Mouse (Mus musculus): ENCODE data around the gene Ccl20. TPM values are rescaled to one million over a fixed set of nuclear protein-coding genes. Genes with fewer than 3 reads are reported as not detected.

Ccl20 gene
- polyA plus RNA-seq (2014; fragmentation: Nextera tagmentation; extraction: Ambion mirVana) = not detected in 2 replicates

- H3K27ac ChIP-seq (ENCODE audit: low read depth, low read length) = no peak within 1 kb of the TSS
- H3K4me3 ChIP-seq (ENCODE audit: low read depth, low read length) = no peak within 1 kb of the TSS
- no peaks in the 10 kb centered on the region for H3K9me3 ChIP-seq (ENCODE audit: control insufficient read depth, low read length)
- no peak within 1 kb of the TSS for H3K9ac ChIP-seq (replicated peaks; ENCODE audit: low read depth, low read length)
- H3K27me3 ChIP-seq (ENCODE audit: control insufficient read depth, insufficient read depth, low read length) = no peaks in the 10 kb centered on the region
- 51% methylated on average over 8 of the region's 8 CpGs for WGBS
- no peak for ATAC-seq (ENCODE audit: low read depth)
- no peak within 1 kb of the TSS for H3K4me2 ChIP-seq (ENCODE audit: low read depth, low read length)
- no peaks in the 10 kb centered on the region for H3K36me3 ChIP-seq (ENCODE audit: control insufficient read depth, insufficient read depth, low read length)
- H3K4me1 ChIP-seq (ENCODE audit: control insufficient read depth, insufficient read depth, low read length) = no peaks in the 10 kb centered on the region
Measured at GRCm38 (mm10) chr1:83116447-83117137, at the start of gene Ccl20. TSS of gene Ccl20 (plus strand) at chr1:83116766.

DNA sequence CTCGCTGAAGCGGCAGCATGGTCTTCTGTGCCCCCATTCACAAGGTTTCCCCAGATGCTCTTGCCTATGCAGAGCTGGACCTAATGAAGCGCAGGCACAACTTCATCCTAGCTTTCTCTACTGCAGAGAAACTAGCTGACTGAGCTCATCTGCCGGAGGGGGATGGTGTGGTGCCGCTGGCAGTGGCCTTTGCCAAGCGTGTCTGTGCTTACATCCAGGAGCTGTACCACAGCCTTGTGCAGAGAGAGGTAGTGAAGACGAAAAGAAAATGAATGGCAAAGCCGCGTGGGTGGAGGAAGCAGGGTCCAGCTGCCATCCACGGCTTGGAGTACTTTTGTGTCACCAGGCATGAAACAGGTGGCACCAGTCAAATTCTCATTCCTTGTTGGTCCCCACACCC, 49.4 kb upstream of the Ccl20 start:
- WGBS = 91% methylated on average over 10 of the region's 10 CpGs
- Histone ChIP-seq H3K4me3 (ENCODE audit: low read depth, low read length) (no peak overlapping the region), H3K4me2 (ENCODE audit: low read depth, low read length) (no peak overlapping the region), H3K4me1 (ENCODE audit: control insufficient read depth, insufficient read depth, low read length) (no peaks in the 10 kb centered on the region), H3K9me3 (ENCODE audit: control insufficient read depth, low read length) (no peaks in the 10 kb centered on the region), H3K27ac (ENCODE audit: low read depth, low read length) (no peak overlapping the region), H3K27me3 (ENCODE audit: control insufficient read depth, insufficient read depth, low read length) (no peaks in the 10 kb centered on the region), H3K9ac (replicated peaks; ENCODE audit: low read depth, low read length) (no peak overlapping the region), H3K36me3 (ENCODE audit: control insufficient read depth, insufficient read depth, low read length) (no peaks in the 10 kb centered on the region)
- no peak for ATAC-seq (ENCODE audit: low read depth)

- peak; percentile 56; the same call in 1 of the 2 replicates for ATAC-seq (ENCODE audit: low read depth)
- peak overlapping the region; percentile 39 for H3K4me2 ChIP-seq (ENCODE audit: low read depth, low read length)
- H3K9me3 ChIP-seq (ENCODE audit: control insufficient read depth, low read length) = no peaks in the 10 kb centered on the region
- H3K27me3 ChIP-seq (ENCODE audit: control insufficient read depth, insufficient read depth, low read length) = no peaks in the 10 kb centered on the region
- WGBS = 39% methylated on average over 15 of the region's 15 CpGs
- H3K36me3 ChIP-seq (ENCODE audit: control insufficient read depth, insufficient read depth, low read length) = no peaks in the 10 kb centered on the region
- H3K9ac ChIP-seq (replicated peaks; ENCODE audit: low read depth, low read length) = no peak overlapping the region
- H3K27ac ChIP-seq (ENCODE audit: low read depth, low read length) = no peak overlapping the region
- no peaks in the 10 kb centered on the region for H3K4me1 ChIP-seq (ENCODE audit: control insufficient read depth, insufficient read depth, low read length)
- H3K4me3 ChIP-seq (ENCODE audit: low read depth, low read length) = peak overlapping the region; percentile 8; the same call in 1 of the 2 replicates
Measured at GRCm38 (mm10) chr1:83075526-83076189, 40.9 kb upstream of the Ccl20 start.

GRCm38 (mm10) chr1:83076190-83076917, 40.2 kb upstream of the Ccl20 start:
- WGBS = 54% methylated on average over 11 of the region's 11 CpGs
- no peak overlapping the region for H3K9ac ChIP-seq (replicated peaks; ENCODE audit: low read depth, low read length)
- no peak overlapping the region for H3K27ac ChIP-seq (ENCODE audit: low read depth, low read length)
- H3K27me3 ChIP-seq (ENCODE audit: control insufficient read depth, insufficient read depth, low read length) = no peaks in the 10 kb centered on the region
- peak overlapping the region; percentile 8; the same call in 1 of the 2 replicates for H3K4me3 ChIP-seq (ENCODE audit: low read depth, low read length)
- H3K9me3 ChIP-seq (ENCODE audit: control insufficient read depth, low read length) = no peaks in the 10 kb centered on the region
- no peaks in the 10 kb centered on the region for H3K36me3 ChIP-seq (ENCODE audit: control insufficient read depth, insufficient read depth, low read length)
- no peaks in the 10 kb centered on the region for H3K4me1 ChIP-seq (ENCODE audit: control insufficient read depth, insufficient read depth, low read length)
- ATAC-seq (ENCODE audit: low read depth) = peak; percentile 94
- H3K4me2 ChIP-seq (ENCODE audit: low read depth, low read length) = peak overlapping the region; percentile 39

- no peak for ATAC-seq (ENCODE audit: low read depth)
- H3K4me2 ChIP-seq (ENCODE audit: low read depth, low read length) = no peak overlapping the region
- H3K4me3 ChIP-seq (ENCODE audit: low read depth, low read length) = no peak overlapping the region
- WGBS = 88% methylated on average over 6 of the region's 6 CpGs
- H3K27ac ChIP-seq (ENCODE audit: low read depth, low read length) = no peak overlapping the region
- H3K9ac ChIP-seq (replicated peaks; ENCODE audit: low read depth, low read length) = no peak overlapping the region
- H3K9me3 ChIP-seq (ENCODE audit: control insufficient read depth, low read length) = no peaks in the 10 kb centered on the region
- H3K4me1 ChIP-seq (ENCODE audit: control insufficient read depth, insufficient read depth, low read length) = no peaks in the 10 kb centered on the region
- H3K27me3 ChIP-seq (ENCODE audit: control insufficient read depth, insufficient read depth, low read length) = no peaks in the 10 kb centered on the region
- no peaks in the 10 kb centered on the region for H3K36me3 ChIP-seq (ENCODE audit: control insufficient read depth, insufficient read depth, low read length)
Measured at GRCm38 (mm10) chr1:83077016-83077415, 39.5 kb upstream of the Ccl20 start.

DNA sequence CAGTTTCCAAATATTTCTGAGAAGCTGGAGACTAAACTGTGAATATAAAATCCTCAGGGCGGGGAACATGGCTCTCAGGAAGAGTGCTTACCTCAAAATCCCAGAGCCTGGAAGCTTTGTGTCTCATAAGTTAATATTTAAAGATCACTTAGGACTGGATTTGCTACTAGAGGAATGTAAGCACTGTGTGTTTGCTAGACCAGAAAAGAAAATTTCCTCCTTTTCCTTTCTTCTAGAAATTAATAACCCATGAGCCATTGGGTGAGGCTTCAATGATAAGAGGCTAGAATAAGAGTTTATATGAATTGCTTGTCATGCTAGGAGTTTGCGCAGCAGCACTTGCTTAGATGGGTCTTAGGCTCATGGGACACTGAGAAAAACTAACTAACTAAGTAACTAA, 31.8 kb upstream of the Ccl20 start:
- H3K9me3 ChIP-seq (ENCODE audit: control insufficient read depth, low read length) = no peaks in the 10 kb centered on the region
- WGBS = 91% methylated on average over 2 of the region's 2 CpGs

GRCm38 (mm10) chr1:83091268-83091667, 25.3 kb upstream of the Ccl20 start:
- H3K9me3 ChIP-seq (ENCODE audit: control insufficient read depth, low read length) = no peaks in the 10 kb centered on the region
- no peak for ATAC-seq (ENCODE audit: low read depth)
- H3K9ac ChIP-seq (replicated peaks; ENCODE audit: low read depth, low read length) = no peak overlapping the region
- H3K4me2 ChIP-seq (ENCODE audit: low read depth, low read length) = no peak overlapping the region
- no peak overlapping the region for H3K27ac ChIP-seq (ENCODE audit: low read depth, low read length)
- H3K4me1 ChIP-seq (ENCODE audit: control insufficient read depth, insufficient read depth, low read length) = no peaks in the 10 kb centered on the region
- H3K36me3 ChIP-seq (ENCODE audit: control insufficient read depth, insufficient read depth, low read length) = no peaks in the 10 kb centered on the region
- H3K27me3 ChIP-seq (ENCODE audit: control insufficient read depth, insufficient read depth, low read length) = no peaks in the 10 kb centered on the region
- H3K4me3 ChIP-seq (ENCODE audit: low read depth, low read length) = no peak overlapping the region
- WGBS = 84% methylated on average over 3 of the region's 3 CpGs

More for the DNA sequence above, 31.8 kb upstream of the Ccl20 start:
- Histone ChIP-seq H3K36me3 (ENCODE audit: control insufficient read depth, insufficient read depth, low read length) (no peaks in the 10 kb centered on the region), H3K27me3 (ENCODE audit: control insufficient read depth, insufficient read depth, low read length) (no peaks in the 10 kb centered on the region), H3K4me2 (ENCODE audit: low read depth, low read length) (no peak overlapping the region), H3K27ac (ENCODE audit: low read depth, low read length) (no peak overlapping the region), H3K4me3 (ENCODE audit: low read depth, low read length) (no peak overlapping the region), H3K9ac (replicated peaks; ENCODE audit: low read depth, low read length) (no peak overlapping the region), H3K4me1 (ENCODE audit: control insufficient read depth, insufficient read depth, low read length) (no peaks in the 10 kb centered on the region)
- no peak for ATAC-seq (ENCODE audit: low read depth)

- Histone ChIP-seq H3K4me2 (ENCODE audit: low read depth, low read length) (no peak overlapping the region), H3K27ac (ENCODE audit: low read depth, low read length) (no peak overlapping the region), H3K27me3 (ENCODE audit: control insufficient read depth, insufficient read depth, low read length) (no peaks in the 10 kb centered on the region), H3K4me1 (ENCODE audit: control insufficient read depth, insufficient read depth, low read length) (no peaks in the 10 kb centered on the region), H3K9ac (replicated peaks; ENCODE audit: low read depth, low read length) (no peak overlapping the region), H3K36me3 (ENCODE audit: control insufficient read depth, insufficient read depth, low read length) (no peaks in the 10 kb centered on the region), H3K9me3 (ENCODE audit: control insufficient read depth, low read length) (no peaks in the 10 kb centered on the region), H3K4me3 (ENCODE audit: low read depth, low read length) (no peak overlapping the region)
- WGBS = 83% methylated on average over 4 of the region's 4 CpGs
- ATAC-seq (ENCODE audit: low read depth) = no peak
Measured at GRCm38 (mm10) chr1:83096935-83097334, 19.6 kb upstream of the Ccl20 start.

GRCm38 (mm10) chr1:83099160-83099559, 17.4 kb upstream of the Ccl20 start:
- no peak overlapping the region for H3K4me3 ChIP-seq (ENCODE audit: low read depth, low read length)
- no peak for ATAC-seq (ENCODE audit: low read depth)
- H3K9ac ChIP-seq (replicated peaks; ENCODE audit: low read depth, low read length) = no peak overlapping the region
- WGBS = 84% methylated on average over 2 of the region's 2 CpGs
- H3K4me2 ChIP-seq (ENCODE audit: low read depth, low read length) = no peak overlapping the region
- H3K4me1 ChIP-seq (ENCODE audit: control insufficient read depth, insufficient read depth, low read length) = no peaks in the 10 kb centered on the region
- H3K27me3 ChIP-seq (ENCODE audit: control insufficient read depth, insufficient read depth, low read length) = no peaks in the 10 kb centered on the region
- no peaks in the 10 kb centered on the region for H3K36me3 ChIP-seq (ENCODE audit: control insufficient read depth, insufficient read depth, low read length)
- no peaks in the 10 kb centered on the region; the same call in 1 of the 2 replicates for H3K9me3 ChIP-seq (ENCODE audit: control insufficient read depth, low read length)
- H3K27ac ChIP-seq (ENCODE audit: low read depth, low read length) = no peak overlapping the region
